Mouse (Mus musculus) liver, postnatal 0 days (tissue): ENCODE measurements around the gene Nf1. TPM values are rescaled to one million over a fixed set of nuclear protein-coding genes. Genes with fewer than 3 reads are reported as not detected.
A peak's percentile ranks its signal among the peaks of the same experiment; 100 is the strongest.

Source experiments
- ATAC-seq: fragments of 200-750 bp; cut with Nextera tagmentation; 2 replicates; pipeline ENCODE4 v1.8.0; 2017; ENCODE audit warnings: mild to moderate bottlenecking, moderate library complexity
- DNase-seq: peaks from one replicate; pipeline ENCODE4 v3.0.0-alpha.2; 2016
- H3K27ac ChIP-seq: fragments of 300-500 bp; sonication (generic); 2 replicates; pipeline ENCODE4 v1.5.1; 2014; ENCODE audit warnings: antibody characterized with exemption, moderate library complexity, mild to moderate bottlenecking, low read depth
- H3K27me3 ChIP-seq: fragments of 300-500 bp; sonication (generic); 2 replicates; pipeline ENCODE4 v1.6.1; 2014; ENCODE audit warnings: low read length, control low read depth, mixed read lengths; ENCODE audit not compliant: insufficient read depth
- H3K36me3 ChIP-seq: fragments of 300-500 bp; sonication (generic); replicated peaks from 2 replicates; pipeline ENCODE4 v1.6.1; 2014; ENCODE audit warnings: mild to moderate bottlenecking, control low read depth, low read length, moderate library complexity, mixed read lengths; ENCODE audit not compliant: insufficient read depth
- H3K4me1 ChIP-seq: fragments of 300-500 bp; sonication (generic); 2 replicates; pipeline ENCODE4 v1.6.1; 2014; ENCODE audit warnings: antibody characterized with exemption, mild to moderate bottlenecking, control low read depth; ENCODE audit not compliant: insufficient read depth
- H3K4me2 ChIP-seq: fragments of 300-500 bp; sonication (generic); 2 replicates; pipeline ENCODE4 v1.6.1; 2014; ENCODE audit warnings: low read depth, mild to moderate bottlenecking, low read length, moderate library complexity, mixed read lengths
- H3K4me3 ChIP-seq: fragments of 300-500 bp; sonication (generic); 2 replicates; pipeline ENCODE4 v1.5.1; 2014; ENCODE audit warnings: low read depth, low read length
- H3K9ac ChIP-seq: fragments of 300-500 bp; sonication (generic); replicated peaks from 2 replicates; pipeline ENCODE4 v1.6.1; 2014; ENCODE audit warnings: mild to moderate bottlenecking, moderate library complexity
- H3K9me3 ChIP-seq: fragments of 300-500 bp; sonication (generic); 2 replicates; pipeline ENCODE4 v1.6.1; 2016; ENCODE audit warnings: mild to moderate bottlenecking, control low read depth, low read length, mixed read lengths
- CTCF ChIP-seq: sonication (generic); IDR thresholded peaks from 2 replicates; pipeline ENCODE4 v1.5.1; 2016; ENCODE audit warnings: antibody characterized with exemption, low read depth
- EP300 ChIP-seq: IDR thresholded peaks from 2 replicates; pipeline ENCODE4 v1.6.1; 2016; ENCODE audit warnings: antibody characterized with exemption, low read depth, mild to moderate bottlenecking
- WGBS: fragments of 180-500 bp; shearing (Covaris S2); extraction: QIAGEN DNeasy Blood & Tissue Kit; methylation state at CpG from one replicate; pipeline ENCODE4 v1.1.7; 2014; ENCODE audit not compliant: insufficient replicate concordance; 5-methylcytosine and 5-hydroxymethylcytosine counted together
- polyA plus RNA-seq: library from polyadenylated mRNA; unstranded; fragments of >200 nt; fragmentation: Nextera tagmentation; extraction: Ambion mirVana; gene quantifications from 2 replicates; pipeline ENCODE4 v1.2.1, GENCODE M21; 2015

The Nf1 gene
- polyA plus RNA-seq, 1 experiment from 2014 or later, result 2.7 TPM

DNA sequence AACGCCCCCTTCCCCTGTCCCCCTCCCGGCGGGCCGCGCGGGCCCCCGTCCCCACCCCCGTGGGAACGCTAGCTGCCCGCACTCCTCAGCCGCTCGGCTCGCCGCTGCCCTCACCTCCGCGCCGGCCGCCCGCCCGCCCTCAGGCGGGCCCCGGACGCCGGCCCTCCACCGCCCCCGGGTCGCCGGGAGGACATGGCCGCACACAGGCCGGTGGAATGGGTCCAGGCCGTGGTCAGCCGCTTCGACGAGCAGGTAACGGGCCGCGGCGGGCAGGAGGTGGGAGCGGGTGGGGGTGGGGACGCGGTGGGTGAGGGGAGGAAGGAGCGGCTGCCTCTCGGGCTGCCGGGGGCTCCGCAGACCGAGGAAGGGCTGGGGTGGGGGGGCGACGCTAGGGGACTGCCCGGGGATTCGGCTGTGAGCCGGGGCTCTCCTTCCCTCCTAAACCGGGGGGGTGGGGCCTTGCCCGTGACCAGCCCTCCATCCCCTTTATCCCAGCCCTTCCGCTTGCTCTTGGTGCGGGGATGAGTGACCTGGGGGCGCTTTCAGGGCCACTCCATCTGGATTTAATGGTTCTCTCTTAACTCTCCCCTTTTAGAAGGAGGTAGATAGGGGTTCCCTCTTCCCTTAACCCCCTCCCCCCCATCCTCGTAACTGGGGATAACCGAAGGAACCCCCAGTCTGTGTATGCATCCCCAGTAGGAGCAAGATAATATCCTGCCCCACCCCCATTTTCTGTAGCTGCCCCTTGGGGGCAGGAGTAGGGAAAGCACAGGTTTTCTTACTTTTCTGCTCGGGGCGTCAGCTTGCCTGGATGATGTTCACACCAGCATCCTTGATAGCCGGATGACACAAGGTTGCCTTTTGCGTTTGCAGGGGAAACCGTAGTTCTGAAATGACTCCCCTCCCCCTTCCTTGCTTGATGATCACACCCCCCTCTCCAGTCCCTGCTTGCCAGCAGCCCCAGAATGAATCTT lies 602 bp downstream of the Nf1 start:
- peak overlapping the region; percentile 94 for H3K4me3 ChIP-seq
- TF ChIP-seq EP300, result no peak
- no peak for TF ChIP-seq CTCF
- WGBS, result 1% methylated on average over 45 of the region's 63 CpGs
- H3K9me3 ChIP-seq, result no peaks in the 10 kb centered on the region
- no peaks in the 10 kb centered on the region for H3K36me3 ChIP-seq
- peak overlapping the region; percentile 91 for H3K27ac ChIP-seq
- H3K27me3 ChIP-seq, result no peaks in the 10 kb centered on the region
- peak; percentile 68 for ATAC-seq
- no peak for DNase-seq
- peak overlapping the region; percentile 95 for H3K4me2 ChIP-seq
- H3K4me1 ChIP-seq, result peaks cover 11% of the 10 kb centered on the region
- H3K9ac ChIP-seq, result peak overlapping the region; percentile 96

DNA sequence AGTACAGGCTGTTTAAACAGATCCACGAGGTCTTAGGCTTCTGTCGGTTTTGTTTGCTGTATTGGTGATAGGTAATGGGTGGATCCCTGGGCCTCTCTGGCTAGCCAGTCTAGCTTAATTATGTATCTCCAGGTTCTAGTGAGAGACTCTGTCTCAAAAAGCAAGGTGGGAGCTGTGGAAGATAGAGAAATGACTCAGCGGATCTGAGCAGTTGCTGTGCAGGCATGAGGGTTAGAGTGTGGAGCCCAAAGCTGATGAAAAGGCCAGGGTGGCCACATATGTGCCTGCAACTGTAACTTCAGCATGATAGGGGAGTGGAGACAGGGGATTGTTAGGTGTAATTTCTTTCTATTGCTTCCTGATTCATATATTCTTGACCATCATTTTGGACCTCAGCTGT lies 17.5 kb downstream of the Nf1 start:
- WGBS, result 59% methylated on average over 3 of the region's 3 CpGs

DNA sequence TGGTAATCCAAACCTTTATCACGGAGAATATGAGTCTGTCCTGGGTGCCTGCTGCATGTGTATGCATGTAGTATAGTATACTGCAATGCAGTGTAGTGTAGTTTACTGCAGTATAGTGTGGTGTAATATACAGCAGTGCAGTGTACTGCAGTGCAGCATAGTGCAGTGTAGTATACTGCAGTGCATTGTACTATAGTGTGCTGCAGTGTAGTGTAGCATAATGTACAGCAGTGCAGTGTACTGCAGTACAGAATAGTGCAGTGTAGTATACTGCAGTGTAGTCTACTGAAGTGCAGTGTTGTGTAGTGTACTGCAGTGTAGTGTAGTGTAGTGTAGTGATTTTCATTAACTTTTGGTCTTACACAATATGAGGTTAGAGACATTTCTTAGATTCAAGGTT lies 17.9 kb downstream of the Nf1 start:
- ATAC-seq, result peak; percentile 17; the same call in 1 of the 2 replicates
- 92% methylated on average over 1 of the region's 1 CpGs for WGBS
- Histone ChIP-seq H3K4me2 (no peak overlapping the region), H3K4me1 (peaks cover 8% of the 10 kb centered on the region), H3K9ac (no peak overlapping the region), H3K36me3 (no peaks in the 10 kb centered on the region), H3K27me3 (no peaks in the 10 kb centered on the region), H3K27ac (no peak overlapping the region), H3K9me3 (no peaks in the 10 kb centered on the region), H3K4me3 (no peak overlapping the region)
- no peak for DNase-seq
- no peak for TF ChIP-seq EP300
- no peak for TF ChIP-seq CTCF

More for the DNA sequence above, 17.5 kb downstream of the Nf1 start:
- Histone ChIP-seq H3K9ac (no peak overlapping the region), H3K36me3 (no peaks in the 10 kb centered on the region), H3K4me2 (no peak overlapping the region), H3K9me3 (no peaks in the 10 kb centered on the region), H3K4me1 (peaks cover 8% of the 10 kb centered on the region), H3K27ac (no peak overlapping the region; the same call in 1 of the 2 replicates), H3K27me3 (no peaks in the 10 kb centered on the region), H3K4me3 (no peak overlapping the region)
- no peak for ATAC-seq
- DNase-seq, result no peak
- no peak for TF ChIP-seq EP300
- TF ChIP-seq CTCF, result no peak

DNA sequence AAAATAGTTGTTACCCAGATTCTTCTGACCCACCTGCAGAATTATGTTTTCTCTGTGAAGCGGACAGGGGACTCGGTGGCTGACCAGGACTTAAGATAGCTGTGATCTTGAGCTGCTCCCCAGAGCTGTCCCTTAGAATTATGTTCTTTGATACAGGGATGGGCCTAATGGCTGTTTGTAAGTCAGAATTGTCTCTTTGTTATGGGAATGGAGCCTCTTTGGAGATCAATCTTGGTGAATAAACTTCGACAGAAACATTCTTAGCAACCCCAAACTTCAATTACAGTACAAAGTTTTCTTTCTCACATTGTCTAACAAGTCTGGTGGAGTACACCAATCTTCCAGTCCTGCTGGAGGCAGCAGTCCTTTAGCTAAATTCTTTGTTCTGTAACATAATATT lies 25.5 kb downstream of the Nf1 start:
- DNase-seq (no peak), ATAC-seq (no peak)
- no peaks in the 10 kb centered on the region for H3K9me3 ChIP-seq
- no peaks in the 10 kb centered on the region; the same call in 1 of the 2 replicates for H3K4me1 ChIP-seq
- WGBS, result 86% methylated on average over 3 of the region's 3 CpGs
- H3K4me3 ChIP-seq, result no peak overlapping the region
- TF ChIP-seq CTCF (no peak), EP300 (no peak)
- no peaks in the 10 kb centered on the region for H3K36me3 ChIP-seq
- no peak overlapping the region for H3K9ac ChIP-seq
- no peaks in the 10 kb centered on the region for H3K27me3 ChIP-seq
- no peak overlapping the region for H3K27ac ChIP-seq
- no peak overlapping the region for H3K4me2 ChIP-seq

DNA sequence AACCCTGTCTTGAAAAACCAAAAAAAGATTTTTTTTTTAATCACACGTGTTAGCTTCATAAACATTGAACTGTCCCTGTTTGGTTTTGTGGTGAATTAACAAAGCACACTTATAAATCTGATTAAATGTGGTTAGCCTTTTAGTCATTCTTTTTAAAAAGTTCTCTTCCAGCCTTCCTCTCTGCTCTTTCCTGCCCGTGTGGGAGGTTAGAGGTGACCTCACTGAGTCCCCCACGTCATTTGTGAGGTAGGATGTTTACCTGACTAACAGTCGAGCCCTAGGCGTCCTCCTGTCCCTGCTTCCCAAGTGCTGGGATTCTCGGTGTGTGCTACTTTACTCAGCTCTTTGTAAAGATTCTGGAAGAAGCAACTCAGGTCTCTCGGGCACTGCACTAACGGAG lies 26.8 kb downstream of the Nf1 start:
- DNase-seq (peak; percentile 37), ATAC-seq (peak; percentile 87)
- Histone ChIP-seq H3K9me3 (no peaks in the 10 kb centered on the region), H3K4me1 (no peaks in the 10 kb centered on the region; the same call in 1 of the 2 replicates), H3K9ac (no peak overlapping the region), H3K27me3 (no peaks in the 10 kb centered on the region), H3K4me2 (no peak overlapping the region), H3K4me3 (no peak overlapping the region), H3K27ac (0 out of 2 replicates have a peak overlapping the region, but pooled peaks have one; percentile 18), H3K36me3 (no peaks in the 10 kb centered on the region)
- WGBS, result 37% methylated on average over 8 of the region's 8 CpGs
- no peak for TF ChIP-seq CTCF
- TF ChIP-seq EP300, result no peak

DNA sequence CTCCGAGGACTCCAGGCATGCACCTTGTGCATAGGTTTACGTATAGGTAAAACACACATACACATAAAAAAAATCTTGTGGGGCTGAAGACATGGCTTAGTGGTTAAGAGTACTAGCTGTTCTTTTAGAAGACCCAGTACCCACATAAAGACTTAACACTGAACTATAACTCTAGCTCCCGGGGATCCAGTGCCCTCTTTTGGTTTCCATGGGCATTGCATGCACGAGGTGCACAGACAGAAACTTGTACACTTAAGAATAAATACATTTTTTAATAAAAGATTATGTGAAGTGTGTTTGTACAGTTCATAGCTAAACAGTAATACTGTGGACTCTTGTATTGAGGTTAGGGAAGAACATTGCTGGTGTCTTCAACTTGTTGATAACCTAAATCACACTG lies 33.5 kb downstream of the Nf1 start:
- peak; percentile 35 for TF ChIP-seq CTCF
- TF ChIP-seq EP300, result no peak
- H3K4me3 ChIP-seq, result no peak overlapping the region
- H3K9me3 ChIP-seq, result no peaks in the 10 kb centered on the region
- 89% methylated on average over 4 of the region's 4 CpGs for WGBS
- ATAC-seq (no peak), DNase-seq (peak; percentile 18)
- no peaks in the 10 kb centered on the region for H3K27me3 ChIP-seq
- no peaks in the 10 kb centered on the region for H3K4me1 ChIP-seq
- H3K36me3 ChIP-seq, result no peaks in the 10 kb centered on the region
- H3K27ac ChIP-seq, result no peak overlapping the region
- H3K4me2 ChIP-seq, result no peak overlapping the region
- H3K9ac ChIP-seq, result no peak overlapping the region
